Mouse (Mus musculus): ENCODE measurements around the gene Abca5. TPM values are rescaled to one million over a fixed set of nuclear protein-coding genes. Genes with fewer than 3 reads are reported as not detected.

The Abca5 gene
- total RNA-seq, 1 experiment, result 4.0 TPM

GRCm38 (mm10) chr11:110267232-110267631 is 70.3 kb downstream of the Abca5 start:
- Histone ChIP-seq H3K9me3 (ENCODE audit: control insufficient read depth, insufficient read depth, low read depth, low read length) (no peaks in the 10 kb centered on the region), H3K27ac (ENCODE audit: insufficient read depth, low read depth, low read length, poor library complexity, severe bottlenecking) (no peak overlapping the region), H3K9ac (ENCODE audit: insufficient read depth, low read depth, low read length, poor library complexity, severe bottlenecking) (no peak overlapping the region), H3K36me3 (ENCODE audit: control insufficient read depth, insufficient read depth, low read length, poor library complexity, severe bottlenecking) (no peaks in the 10 kb centered on the region), H3K4me3 (ENCODE audit: insufficient read depth in 1 of 2, low read depth in 1 of 2, low read length in 2 of 2, poor library complexity in 1 of 2, severe bottlenecking in 1 of 2) (no peak overlapping the region), H3K4me1 (ENCODE audit: control insufficient read depth in 2 of 2, insufficient read depth in 2 of 2, low read length in 2 of 2, poor library complexity in 1 of 2) (0 out of 4 replicates have a peak, but pooled peaks cover 0 to 2% of the 10 kb centered on the region in 2 experiments)
- TF ChIP-seq ZNF384 (IDR thresholded peaks at IDR 0.05; ENCODE audit: low read depth, low read length) (no peak), CHD2 (IDR thresholded peaks at IDR 0.05; ENCODE audit: low read depth, low read length) (no peak), ZC3H11A (IDR thresholded peaks at IDR 0.05; ENCODE audit: borderline replicate concordance, low read depth, low read length) (no peak), MAFK (IDR thresholded peaks at IDR 0.05; ENCODE audit: insufficient read depth, low read depth, low read length) (no peak), HCFC1 (IDR thresholded peaks at IDR 0.05; ENCODE audit: borderline replicate concordance, insufficient read depth, low read length) (no peak)
- in situ Hi-C loops (cut with MboI; ENCODE audit: low sequenced_read_pairs in 2 of 2, unreplicated experiment in 2 of 2), result loop anchor here (10.0 kb wide), 1 partner anchor 392 kb away; no protein-coding TSS in a partner anchor
- no peak for DNase-seq (ENCODE audit: low read depth, low spot score)

GRCm38 (mm10) chr11:110266757-110267156 is 70.8 kb downstream of the Abca5 start:
- DNase-seq (ENCODE audit: low read depth, low spot score), result no peak

GRCm38 (mm10) chr11:110261867-110262266 is 75.6 kb downstream of the Abca5 start:
- no peaks in the 10 kb centered on the region for H3K36me3 ChIP-seq (ENCODE audit: control insufficient read depth, insufficient read depth, low read length, poor library complexity, severe bottlenecking)

More at GRCm38 (mm10) chr11:110266757-110267156, 70.8 kb downstream of the Abca5 start:
- Histone ChIP-seq H3K27ac (ENCODE audit: insufficient read depth, low read depth, low read length, poor library complexity, severe bottlenecking) (no peak overlapping the region), H3K4me1 (ENCODE audit: control insufficient read depth in 2 of 2, insufficient read depth in 2 of 2, low read length in 2 of 2, poor library complexity in 1 of 2) (0 out of 4 replicates have a peak, but pooled peaks cover 0 to 2% of the 10 kb centered on the region in 2 experiments), H3K4me3 (ENCODE audit: insufficient read depth in 1 of 2, low read depth in 1 of 2, low read length in 2 of 2, poor library complexity in 1 of 2, severe bottlenecking in 1 of 2) (no peak overlapping the region), H3K36me3 (ENCODE audit: control insufficient read depth, insufficient read depth, low read length, poor library complexity, severe bottlenecking) (no peaks in the 10 kb centered on the region), H3K9me3 (ENCODE audit: control insufficient read depth, insufficient read depth, low read depth, low read length) (no peaks in the 10 kb centered on the region), H3K9ac (ENCODE audit: insufficient read depth, low read depth, low read length, poor library complexity, severe bottlenecking) (no peak overlapping the region)
- TF ChIP-seq ZC3H11A (IDR thresholded peaks at IDR 0.05; ENCODE audit: borderline replicate concordance, low read depth, low read length) (no peak), ZNF384 (IDR thresholded peaks at IDR 0.05; ENCODE audit: low read depth, low read length) (no peak), CHD2 (IDR thresholded peaks at IDR 0.05; ENCODE audit: low read depth, low read length) (no peak), MAFK (IDR thresholded peaks at IDR 0.05; ENCODE audit: insufficient read depth, low read depth, low read length) (no peak)
- in situ Hi-C loops (cut with MboI; ENCODE audit: low sequenced_read_pairs in 2 of 2, unreplicated experiment in 2 of 2), result loop anchor here (10.0 kb wide), 1 partner anchor 392 kb away; no protein-coding TSS in a partner anchor

GRCm38 (mm10) chr11:110257911-110258310 is 79.6 kb downstream of the Abca5 start:
- Histone ChIP-seq H3K9me3 (ENCODE audit: control insufficient read depth, insufficient read depth, low read depth, low read length) (no peaks in the 10 kb centered on the region), H3K4me3 (ENCODE audit: insufficient read depth in 1 of 2, low read depth in 1 of 2, low read length in 2 of 2, poor library complexity in 1 of 2, severe bottlenecking in 1 of 2) (no peak overlapping the region), H3K36me3 (ENCODE audit: control insufficient read depth, insufficient read depth, low read length, poor library complexity, severe bottlenecking) (no peaks in the 10 kb centered on the region), H3K9ac (ENCODE audit: insufficient read depth, low read depth, low read length, poor library complexity, severe bottlenecking) (no peak overlapping the region), H3K27ac (ENCODE audit: insufficient read depth, low read depth, low read length, poor library complexity, severe bottlenecking) (no peak overlapping the region; the same call in 1 of the 2 replicates), H3K4me1 (ENCODE audit: control insufficient read depth in 2 of 2, insufficient read depth in 2 of 2, low read length in 2 of 2, poor library complexity in 1 of 2) (peaks cover 0 to 2% of the 10 kb centered on the region in 2 experiments; a peak in 2 of 4 replicates)
- TF ChIP-seq MAFK (IDR thresholded peaks at IDR 0.05; ENCODE audit: insufficient read depth, low read depth, low read length), result no peak
- TF ChIP-seq HCFC1 (IDR thresholded peaks at IDR 0.05; ENCODE audit: borderline replicate concordance, insufficient read depth, low read length), result no peak
- no peak for TF ChIP-seq ZC3H11A (IDR thresholded peaks at IDR 0.05; ENCODE audit: borderline replicate concordance, low read depth, low read length)
- TF ChIP-seq CHD2 (IDR thresholded peaks at IDR 0.05; ENCODE audit: low read depth, low read length), result no peak
- no peak for TF ChIP-seq ZNF384 (IDR thresholded peaks at IDR 0.05; ENCODE audit: low read depth, low read length)
- DNase-seq (ENCODE audit: low read depth, low spot score), result no peak
- in situ Hi-C loops (cut with MboI; ENCODE audit: low sequenced_read_pairs in 2 of 2, unreplicated experiment in 2 of 2), result no loop called here

More at GRCm38 (mm10) chr11:110261867-110262266, 75.6 kb downstream of the Abca5 start:
- H3K27ac ChIP-seq (ENCODE audit: insufficient read depth, low read depth, low read length, poor library complexity, severe bottlenecking), result no peak overlapping the region
- in situ Hi-C loops (cut with MboI; ENCODE audit: low sequenced_read_pairs in 2 of 2, unreplicated experiment in 2 of 2), result loop anchor here (10.0 kb wide), 1 partner anchor 387 kb away; no protein-coding TSS in a partner anchor
- H3K4me1 ChIP-seq (ENCODE audit: control insufficient read depth in 2 of 2, insufficient read depth in 2 of 2, low read length in 2 of 2, poor library complexity in 1 of 2), result peaks cover 0 to 4% of the 10 kb centered on the region in 2 experiments; a peak in 2 of 4 replicates
- DNase-seq (ENCODE audit: low read depth, low spot score), result no peak
- TF ChIP-seq ZC3H11A (IDR thresholded peaks at IDR 0.05; ENCODE audit: borderline replicate concordance, low read depth, low read length) (no peak), CHD2 (IDR thresholded peaks at IDR 0.05; ENCODE audit: low read depth, low read length) (no peak), MAFK (IDR thresholded peaks at IDR 0.05; ENCODE audit: insufficient read depth, low read depth, low read length) (no peak), ZNF384 (IDR thresholded peaks at IDR 0.05; ENCODE audit: low read depth, low read length) (no peak), HCFC1 (IDR thresholded peaks at IDR 0.05; ENCODE audit: borderline replicate concordance, insufficient read depth, low read length) (no peak)
- no peak overlapping the region for H3K9ac ChIP-seq (ENCODE audit: insufficient read depth, low read depth, low read length, poor library complexity, severe bottlenecking)
- H3K9me3 ChIP-seq (ENCODE audit: control insufficient read depth, insufficient read depth, low read depth, low read length), result no peaks in the 10 kb centered on the region
- no peak overlapping the region for H3K4me3 ChIP-seq (ENCODE audit: insufficient read depth in 1 of 2, low read depth in 1 of 2, low read length in 2 of 2, poor library complexity in 1 of 2, severe bottlenecking in 1 of 2)
